Mouse (Mus musculus): Measurements from ENCODE around the gene Osbpl2. TPM values are rescaled to one million over a fixed set of nuclear protein-coding genes. Genes with fewer than 3 reads are reported as not detected.

The Osbpl2 gene
- total RNA-seq (2021), result 10 to 100 TPM; 33.4 to 35.7 TPM
- long read RNA-seq, experiment 1, transcript Osbpl2-201 (14 exons, 2,805 nt), result major isoform, 59 of 86 reads
- long read RNA-seq, experiment 1, partial matches to known transcripts, result 20 of 86 reads
- long read RNA-seq, experiment 1, other reads (novel, unspliced or antisense), result 7 of 86 reads
- long read RNA-seq, experiment 2, transcript Osbpl2-201 (14 exons, 2,805 nt), result major isoform, 73 of 81 reads
- long read RNA-seq, experiment 2, partial matches to known transcripts, result 3 of 81 reads
- long read RNA-seq, experiment 2, other reads (novel, unspliced or antisense), result 5 of 81 reads

DNA sequence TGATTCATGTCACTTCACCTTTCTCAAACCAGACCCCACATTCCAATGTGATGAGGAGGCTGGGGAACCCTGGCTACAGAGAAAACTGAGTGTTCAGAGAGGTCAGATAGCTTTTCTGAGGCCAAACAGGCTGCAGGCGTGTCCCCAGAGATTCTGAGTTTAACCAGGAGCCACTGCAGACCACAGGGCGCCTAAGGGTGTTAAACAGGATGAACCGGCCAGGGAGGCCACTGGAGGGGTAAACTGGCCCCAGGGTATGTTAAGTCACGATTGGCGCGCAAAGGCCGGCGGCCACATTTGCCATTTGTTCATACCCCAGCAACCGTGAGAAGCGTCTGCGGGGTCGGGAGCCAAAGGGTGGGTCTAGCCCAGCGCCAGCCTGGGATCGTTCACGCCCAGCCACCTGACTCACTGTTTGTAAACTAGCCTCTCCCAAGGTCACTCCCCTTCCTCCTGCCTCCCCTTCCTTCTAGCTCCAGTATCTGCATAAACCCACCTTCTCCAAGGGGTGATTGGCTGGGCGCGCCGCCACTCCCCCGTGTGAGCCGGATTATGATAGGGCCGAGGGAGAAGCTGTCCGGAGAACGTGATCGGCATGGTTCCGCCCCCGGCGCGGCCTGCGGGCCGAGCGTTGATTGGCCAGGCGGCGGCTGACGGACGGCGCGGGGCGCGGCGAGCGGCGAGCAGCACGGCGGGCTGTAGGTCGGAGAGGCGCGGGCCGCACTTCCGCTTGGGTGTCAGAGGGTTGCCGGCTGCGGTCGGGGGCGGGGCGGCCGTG lies at the start of gene Osbpl2:
Gene Osbpl2 (plus strand): TSS at position 646 of the 778 bp plus-strand sequence.
- intact Hi-C loops (cut with DNase I), result no loop called here
- peak; percentile 99 to 100 for DNase-seq

GRCm38 (mm10) chr2:180069770-180070480 lies 49.2 kb upstream of the Osbpl2 start:
- no peak for DNase-seq
- intact Hi-C loops (cut with DNase I), result no loop called here

- intact Hi-C loops (cut with DNase I), result no loop called here
- DNase-seq, result peak; percentile 95 to 96
These were observed 48.3 kb upstream of the Osbpl2 start, which contains the start of gene Mtg2 for GRCm38 (mm10) chr2:180070481-180071453. TSS of gene Mtg2 (plus strand) at chr2:180070588.

DNA sequence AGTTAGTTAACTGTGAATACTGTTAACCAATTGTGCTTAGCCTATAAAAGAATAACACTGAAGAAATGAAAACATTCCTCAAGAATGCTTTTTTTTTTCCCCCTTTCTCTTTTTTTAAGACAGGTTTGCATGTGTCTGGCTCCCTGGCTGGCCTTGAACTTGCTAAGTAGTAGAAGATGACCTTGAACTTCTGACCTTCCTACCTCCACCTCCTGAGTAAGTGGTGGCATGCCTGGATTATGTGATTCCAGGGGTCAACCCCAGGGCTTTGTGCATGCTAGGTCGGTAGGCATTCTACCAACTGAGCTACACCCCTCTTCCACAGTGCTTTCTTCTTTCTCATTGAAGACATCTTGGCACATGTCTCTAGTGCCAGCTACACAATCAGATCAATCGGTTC lies 47.4 kb upstream of the Osbpl2 start:
- intact Hi-C loops (cut with DNase I), result no loop called here
- DNase-seq, result no peak

- no peak for DNase-seq
- intact Hi-C loops (cut with DNase I), result no loop called here
These were observed 46.2 kb upstream of the Osbpl2 start for GRCm38 (mm10) chr2:180072886-180073285.

DNA sequence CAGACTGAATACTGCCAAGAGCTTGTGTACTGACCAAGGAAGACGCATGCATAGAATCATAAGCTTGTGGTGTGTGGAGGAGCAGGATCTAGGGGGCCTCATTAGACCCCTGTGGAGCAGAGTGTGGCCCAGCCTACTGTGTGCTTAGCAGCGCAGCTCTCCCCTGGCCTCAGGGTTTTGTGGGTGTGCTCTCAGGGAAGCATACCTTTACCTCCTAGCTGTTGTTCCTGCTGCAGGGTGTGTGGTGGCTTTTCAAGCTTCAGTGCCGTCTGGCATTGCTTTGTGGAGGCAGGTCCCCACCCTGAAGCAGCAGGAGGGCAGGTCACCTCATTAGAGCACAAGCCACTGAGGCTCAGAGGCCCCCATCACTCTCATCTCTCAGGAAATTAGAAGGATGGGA lies 41.5 kb upstream of the Osbpl2 start:
- DNase-seq, result no peak
- intact Hi-C loops (cut with DNase I), result no loop called here

- DNase-seq, result no peak
- intact Hi-C loops (cut with DNase I), result no loop called here
These were observed 38.4 kb upstream of the Osbpl2 start for GRCm38 (mm10) chr2:180080680-180081079.

DNA sequence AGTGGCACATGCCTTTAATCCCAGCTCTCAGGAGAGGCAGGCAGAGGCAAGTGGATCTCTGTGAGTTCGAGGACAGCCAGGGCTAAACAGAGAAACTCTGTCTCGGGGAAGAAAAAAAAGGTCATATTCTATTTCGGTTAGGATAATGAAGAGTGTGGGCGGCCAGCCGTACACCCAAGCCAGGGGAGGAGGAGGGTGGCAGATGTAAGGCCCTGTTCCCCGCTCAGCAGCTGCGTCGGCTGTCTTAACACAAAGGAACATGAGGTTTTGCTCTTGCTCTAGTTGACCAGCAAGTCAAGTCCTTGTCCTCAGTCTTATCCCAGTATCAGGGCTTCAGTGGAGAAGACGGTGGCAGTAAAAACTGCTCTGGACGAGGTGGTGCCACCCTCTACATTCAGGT lies 36.0 kb upstream of the Osbpl2 start:
- DNase-seq, result no peak
- intact Hi-C loops (cut with DNase I), result no loop called here

GRCm38 (mm10) chr2:180084565-180084964 lies 34.5 kb upstream of the Osbpl2 start:
- intact Hi-C loops (cut with DNase I), result no loop called here
- no peak for DNase-seq

DNA sequence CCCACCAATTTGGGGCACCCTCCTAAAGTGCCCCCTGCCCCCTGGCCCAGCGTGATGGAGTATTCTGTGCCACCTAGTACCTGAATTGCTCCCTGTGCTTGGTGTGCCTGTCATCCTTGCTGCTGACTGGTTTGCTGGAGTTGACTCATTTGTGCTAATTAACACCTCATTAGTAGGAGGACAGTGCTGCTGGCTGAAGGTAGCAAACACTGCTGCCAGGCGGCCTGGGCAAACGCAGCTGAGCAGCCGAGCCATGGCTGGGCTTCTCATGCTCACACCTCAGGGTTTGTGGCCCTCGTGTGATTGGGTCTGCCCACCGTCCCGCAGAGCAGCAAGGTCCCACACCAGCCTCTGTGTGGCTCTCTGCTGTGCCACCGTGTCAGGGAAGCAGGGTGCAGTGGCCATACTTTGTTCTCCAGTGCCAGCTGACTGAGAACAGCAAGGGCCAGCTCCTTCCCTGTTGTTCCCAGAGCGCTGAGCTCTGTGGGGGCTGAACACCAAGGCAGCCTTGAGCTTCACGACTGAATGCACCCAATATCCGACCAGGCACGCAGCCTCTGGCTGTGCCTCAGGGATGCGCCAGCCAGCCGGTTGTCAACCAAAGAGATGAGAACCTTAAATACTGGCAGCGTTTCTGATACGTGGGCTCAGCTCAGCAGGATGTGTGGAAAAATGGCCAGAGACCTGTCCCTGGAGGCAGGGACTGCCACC lies 33.0 kb upstream of the Osbpl2 start:
- DNase-seq, result no peak
- intact Hi-C loops (cut with DNase I), result no loop called here

GRCm38 (mm10) chr2:180086637-180087027 lies 32.5 kb upstream of the Osbpl2 start:
- DNase-seq, result no peak
- intact Hi-C loops (cut with DNase I), result no loop called here

GRCm38 (mm10) chr2:180087472-180087871 lies 31.6 kb upstream of the Osbpl2 start:
- intact Hi-C loops (cut with DNase I), result no loop called here
- no peak for DNase-seq

DNA sequence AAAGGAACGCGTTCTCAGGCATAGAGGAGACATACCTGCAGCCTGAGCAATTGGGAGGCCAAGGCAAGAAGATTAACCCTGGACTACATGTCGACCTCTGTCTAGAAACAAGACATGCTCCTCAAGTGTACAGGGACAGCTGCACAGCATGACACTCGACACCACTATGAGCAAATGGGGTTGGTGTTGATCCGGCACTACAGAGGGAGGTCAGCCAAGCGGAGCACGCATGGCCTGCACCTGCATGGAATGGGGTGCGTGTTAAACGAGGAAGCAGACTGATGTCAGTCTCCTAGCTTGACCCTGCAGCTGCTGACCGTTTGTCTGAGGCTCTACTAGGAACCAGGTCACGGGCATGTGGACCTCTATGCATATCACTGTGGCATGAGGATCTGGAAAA lies 28.8 kb upstream of the Osbpl2 start:
- no peak for DNase-seq
- intact Hi-C loops (cut with DNase I), result no loop called here

DNA sequence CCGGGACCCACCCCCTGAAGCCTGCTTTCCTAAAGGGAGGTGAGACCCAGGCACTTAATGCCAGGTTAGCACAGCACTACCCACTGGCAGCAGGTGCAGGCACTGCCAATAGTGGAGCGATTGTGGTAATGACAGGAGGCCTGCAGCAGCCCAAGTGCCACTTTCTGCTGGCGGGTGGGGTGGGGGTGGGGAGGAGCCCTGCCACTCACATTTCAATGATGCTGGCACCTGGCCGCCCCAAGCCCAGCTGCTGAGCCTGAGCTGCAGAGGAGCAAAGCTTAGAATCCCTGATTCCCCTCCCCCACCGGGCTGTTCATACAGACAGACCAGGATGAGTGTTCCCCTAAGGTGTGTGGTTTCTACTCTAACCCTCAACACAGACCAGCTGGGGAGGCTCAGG lies 23.4 kb upstream of the Osbpl2 start:
- intact Hi-C loops (cut with DNase I), result no loop called here
- no peak for DNase-seq

- DNase-seq, result no peak
- intact Hi-C loops (cut with DNase I), result no loop called here
These were observed 21.5 kb upstream of the Osbpl2 start for GRCm38 (mm10) chr2:180097585-180097984.

DNA sequence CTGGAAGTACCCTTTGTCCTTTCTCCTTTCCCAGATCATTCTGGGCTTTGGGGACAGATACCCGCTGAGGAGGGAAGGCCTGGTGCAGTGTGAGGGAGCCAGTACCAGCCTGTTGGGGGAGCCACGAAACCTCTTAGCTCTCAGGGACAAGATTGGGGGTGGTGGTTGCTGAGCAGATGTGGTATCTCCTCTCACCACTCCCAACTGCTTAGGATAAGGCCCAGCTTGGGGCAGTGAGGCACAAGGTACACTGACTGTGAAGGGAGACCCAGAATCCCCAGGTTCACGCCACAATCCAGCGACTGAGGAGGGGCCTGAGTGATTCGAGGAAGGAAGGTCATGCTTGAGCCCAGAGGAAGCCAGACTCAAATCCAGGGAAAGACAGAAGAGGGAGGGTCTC lies 20.9 kb upstream of the Osbpl2 start:
- intact Hi-C loops (cut with DNase I), result no loop called here
- DNase-seq, result no peak

DNA sequence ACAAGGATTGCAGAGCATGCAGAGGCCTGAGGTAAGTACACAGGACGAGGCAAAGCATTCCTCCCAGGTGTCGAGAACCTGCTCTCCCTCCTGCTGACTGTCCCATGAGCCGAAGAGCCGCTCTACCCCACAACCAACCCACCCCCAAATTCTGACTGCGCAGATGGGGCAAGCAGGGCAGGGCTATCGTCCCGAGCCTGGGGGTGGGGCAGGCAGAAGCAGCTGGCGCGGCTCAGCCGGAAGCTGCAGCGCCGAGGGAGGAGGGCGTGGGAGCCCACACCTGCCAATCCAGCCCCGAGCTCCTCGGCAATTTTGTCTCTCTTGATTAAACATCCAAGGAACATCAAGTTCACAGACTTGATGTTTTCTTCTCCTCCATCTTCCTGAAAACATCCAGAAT lies 19.6 kb upstream of the Osbpl2 start:
- no peak for DNase-seq

DNA sequence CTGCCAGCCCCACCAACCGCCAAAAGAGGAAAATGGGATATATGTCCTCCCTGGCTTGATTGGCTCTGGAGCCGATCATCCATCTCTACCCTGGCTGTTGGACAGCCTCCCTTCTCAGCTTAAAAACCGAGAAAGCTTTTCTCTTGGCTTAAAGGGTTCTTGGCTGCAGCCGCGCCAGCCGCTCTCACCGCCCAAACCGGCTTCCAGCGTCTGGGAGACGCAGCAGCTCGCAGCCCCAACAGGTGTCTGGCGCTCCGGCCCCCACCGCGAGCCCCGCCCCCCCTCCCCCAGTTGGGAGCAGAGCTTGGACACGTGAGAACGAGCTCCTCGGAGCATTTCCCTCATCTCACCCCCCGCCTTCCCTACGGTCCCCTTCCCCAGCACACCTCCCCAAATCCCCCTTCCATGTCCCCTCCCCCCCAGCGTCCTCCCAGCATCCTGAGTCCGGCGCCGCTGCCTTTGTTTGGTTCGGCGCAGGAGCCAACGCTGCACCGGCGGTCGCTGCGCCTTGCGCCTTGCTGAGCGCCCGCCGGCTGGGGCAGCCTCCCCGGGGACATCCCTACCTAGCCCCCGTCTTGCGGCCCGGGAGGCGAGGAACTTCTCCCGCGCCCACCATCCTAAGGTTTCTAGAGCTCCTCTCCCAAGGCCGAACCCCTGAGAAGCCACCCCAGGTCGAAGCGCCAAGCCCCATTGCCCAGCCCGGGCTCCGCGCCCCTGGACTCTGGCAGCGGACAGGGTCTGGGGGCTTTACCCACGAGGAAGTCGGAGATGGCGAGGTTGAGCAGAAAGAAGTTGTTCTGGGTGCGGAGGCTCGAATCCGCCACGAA lies 15.7 kb upstream of the Osbpl2 start:
- intact Hi-C loops (cut with DNase I), result no loop called here
- no peak for DNase-seq

More for the DNA sequence above, 19.6 kb upstream of the Osbpl2 start:
- intact Hi-C loops (cut with DNase I), result no loop called here

All from heart, postnatal 14 days (tissue).